Comparison of ENCODE assay signal across 7 mouse cellular contexts in genomic region chr11:46128548-46128945, GRCm38 (mm10). TPM values are rescaled to one million over a fixed set of nuclear protein-coding genes. Genes with fewer than 3 reads are reported as not detected.
DNase-seq lines count a peak whose midpoint lies in the region; ATAC-seq and TF ChIP-seq lines count a peak whose summit lies in the region.

No protein-coding gene starts in this region.

- no peak overlapping the region; the same call in 1 of the 2 replicates for H3K27ac ChIP-seq in ES-E14 (ENCODE audit: insufficient read depth, low read depth, low read length, poor library complexity, severe bottlenecking)
- no peak overlapping the region for H3K27ac ChIP-seq in lung, embryonic 14.5 days (ENCODE audit: low read depth)
- peak overlapping the region; percentile 95 for H3K27ac ChIP-seq in spleen, adult 2 months (ENCODE audit: insufficient read depth, low read length)

- no peak overlapping the region for H3K4me2 ChIP-seq in lung, embryonic 14.5 days

- H3K4me1 ChIP-seq in ES-E14 (ENCODE audit: control insufficient read depth in 2 of 2, insufficient read depth in 2 of 2, low read length in 2 of 2, poor library complexity in 1 of 2), result no peaks in the 10 kb centered on the region
- no peaks in the 10 kb centered on the region for H3K4me1 ChIP-seq in lung, embryonic 14.5 days (ENCODE audit: insufficient read depth)
- H3K4me1 ChIP-seq in spleen, adult 2 months (ENCODE audit: control insufficient read depth, insufficient read depth, insufficient read length), result peaks cover 29% of the 10 kb centered on the region

- DNase-seq in B cell, adult 2 months, result peak; percentile 90 to 91
- DNase-seq in ES-E14 (ENCODE audit: low read depth, low spot score), result peak; percentile 62
- peak; percentile 56 to 74 for DNase-seq in cerebellum, adult 18-20 months
- DNase-seq in gastrocnemius, postnatal 36 days, result peak; percentile 68 to 82
- peak; percentile 50 to 77 for DNase-seq in layer of hippocampus, adult 18-20 months (ENCODE audit: low spot score in 2 of 2)
- DNase-seq in lung, embryonic 14.5 days, result peak; percentile 67
- DNase-seq in spleen, adult 2 months (ENCODE audit: low read depth in 1 of 2, low spot score in 2 of 2), result peak; percentile 58 to 85

- no peak overlapping the region for H3K4me3 ChIP-seq in ES-E14 (ENCODE audit: insufficient read depth in 1 of 2, low read depth in 1 of 2, low read length in 2 of 2, poor library complexity in 1 of 2, severe bottlenecking in 1 of 2)
- H3K4me3 ChIP-seq in lung, embryonic 14.5 days (ENCODE audit: low read depth, low read length), result no peak overlapping the region
- H3K4me3 ChIP-seq in spleen, adult 2 months (ENCODE audit: extremely low read depth, insufficient read depth, insufficient read length), result no peak overlapping the region

- ATAC-seq in lung, embryonic 14.5 days (ENCODE audit: insufficient read depth), result 0 out of 2 replicates have a peak, but pooled peaks have one; percentile 23

- in situ Hi-C loops in ES-E14 (cut with MboI; ENCODE audit: low sequenced_read_pairs in 2 of 2, unreplicated experiment in 2 of 2), result no loop called here

- peaks cover 17% of the 10 kb centered on the region for H3K36me3 ChIP-seq in ES-E14 (ENCODE audit: control insufficient read depth, insufficient read depth, low read length, poor library complexity, severe bottlenecking)
- peaks cover 70% of the 10 kb centered on the region for H3K36me3 ChIP-seq in lung, embryonic 14.5 days (ENCODE audit: insufficient read depth)
- peaks cover 7% of the 10 kb centered on the region; the same call in 1 of the 2 replicates for H3K36me3 ChIP-seq in spleen, adult 2 months (ENCODE audit: control insufficient read depth, insufficient read depth, low read length)

- intact Hi-C loops in gastrocnemius, postnatal 36 days (cut with DNase I), result loop anchor here (2.0 to 10.0 kb wide), 3 partner anchors 76 to 174 kb away; partner anchors contain the start of genes Gm12166 and Thg1l

- no peak for TF ChIP-seq POLR2A in spleen, adult 2 months (IDR thresholded peaks at IDR 0.05; ENCODE audit: low read depth, low read length)

- no peak overlapping the region for H3K9ac ChIP-seq in ES-E14 (ENCODE audit: insufficient read depth, low read depth, low read length, poor library complexity, severe bottlenecking)
- no peak overlapping the region for H3K9ac ChIP-seq in lung, embryonic 14.5 days

- H3K27me3 ChIP-seq in lung, embryonic 14.5 days (ENCODE audit: insufficient read depth, low read length), result no peaks in the 10 kb centered on the region
- no peaks in the 10 kb centered on the region for H3K27me3 ChIP-seq in spleen, adult 2 months (ENCODE audit: control insufficient read depth, insufficient read depth, low read length)

- TF ChIP-seq CTCF in lung, embryonic 14.5 days (IDR thresholded peaks at IDR 0.05; ENCODE audit: low read depth), result peak; percentile 77
- peak; percentile 95 for TF ChIP-seq CTCF in spleen, adult 2 months (IDR thresholded peaks at IDR 0.05; ENCODE audit: extremely low read depth, insufficient read depth, insufficient read length, insufficient replicate concordance)

- WGBS in lung, embryonic 14.5 days, result 74% methylated on average over 9 of the region's 9 CpGs
- 53% methylated on average over 9 of the region's 9 CpGs for WGBS in spleen, adult 2 months

- no peaks in the 10 kb centered on the region for H3K9me3 ChIP-seq in ES-E14 (ENCODE audit: control insufficient read depth, insufficient read depth, low read depth, low read length)
- no peaks in the 10 kb centered on the region for H3K9me3 ChIP-seq in lung, embryonic 14.5 days (ENCODE audit: low read depth, low read length)

TF ChIP-seq in ES-E14, 5 proteins besides CTCF, POLR2A, EP300 and RAD21:
- TF ChIP-seq ZNF384 (IDR thresholded peaks at IDR 0.05; ENCODE audit: low read depth, low read length), result no peak
- TF ChIP-seq ZC3H11A (IDR thresholded peaks at IDR 0.05; ENCODE audit: borderline replicate concordance, low read depth, low read length), result peak; percentile 50

RNA-seq across cellular contexts. Expression of gene Nipal4, which starts 37.8 kb away (rescaled TPM):
- total RNA-seq in ES-E14 (2012; rRNA removed), result 1.7 and 2.1 TPM in 2 replicates
- under 1 TPM in 1 of 2 experiments, not detected in 1; 0.07 TPM for total RNA-seq in gastrocnemius, postnatal 36 days (2021)
- 1 to 10 TPM; 1.4 to 2.1 TPM for total RNA-seq in layer of hippocampus, adult 18-20 months (2021)
- polyA plus RNA-seq in lung, embryonic 14.5 days (2014; fragmentation: Nextera tagmentation; extraction: Ambion mirVana), result 1.5 and 1.8 TPM in 2 replicates
- polyA plus RNA-seq in spleen, adult 2 months (2012; rRNA removed), result 0.57 and 0.90 TPM in 2 replicates
